Mouse (Mus musculus) CD4-positive naive resting alpha-beta T cell, adult 57 days (primary cell): Measurements from ENCODE around the gene Aqp5. TPM values are rescaled to one million over a fixed set of nuclear protein-coding genes. Genes with fewer than 3 reads are reported as not detected.

Source experiments
- total RNA-seq: library from RNA; stranded (reverse); gene quantifications from one replicate; pipeline ENCODE4 v1.2.4, GENCODE M21; 2023

Aqp5 gene
- not detected for total RNA-seq

DNA sequence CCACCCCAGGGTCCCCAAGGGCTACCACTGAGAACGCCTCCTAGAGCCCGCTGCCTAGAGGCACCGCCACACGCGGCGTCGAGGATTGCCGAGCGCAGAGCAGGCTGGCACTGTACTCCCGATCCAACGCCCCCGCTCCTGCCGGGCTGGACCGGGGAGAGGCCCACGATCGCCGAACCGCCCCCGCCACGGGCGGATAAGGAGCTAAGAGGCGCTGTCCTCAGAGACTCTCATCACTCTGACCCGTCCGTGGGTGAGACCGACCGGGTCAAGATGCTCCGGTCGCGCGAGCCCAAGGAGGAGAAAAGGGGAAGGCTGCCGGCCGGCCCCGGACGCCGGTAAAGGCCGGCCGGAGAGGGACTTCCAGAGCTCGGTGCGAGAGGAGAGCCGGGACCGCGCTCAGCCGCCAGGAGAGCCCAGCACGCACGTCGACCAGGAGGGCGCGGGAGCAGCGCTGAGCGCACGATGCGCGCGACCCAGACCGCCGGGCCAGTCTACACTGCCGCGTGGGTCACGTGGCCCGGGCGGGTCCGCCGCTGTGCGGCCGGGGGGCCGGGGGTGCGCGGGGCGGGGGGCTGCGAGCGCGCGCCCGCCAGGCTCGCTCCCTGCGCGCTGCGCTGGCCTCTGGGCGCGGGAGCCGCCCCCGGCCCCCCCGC is at the start of gene Aqp5:
TSS of gene Aqp5 (plus strand) at position 354 of the 656 bp plus-strand sequence.

GRCm38 (mm10) chr15:99578802-99579485 is 11.6 kb upstream of the Aqp5 start, which contains the start of gene Aqp2:
Gene Aqp2, plus strand, starts transcription at chr15:99579055.

GRCm38 (mm10) chr15:99600986-99601822 is 10.6 kb downstream of the Aqp5 start, which contains the start of gene Aqp6:
Gene Aqp6, plus strand, starts transcription at chr15:99601400.

Other genes starting within 250 kb of the Aqp5 start
- 50.0 TPM for gene Fmnl3, start 220.3 kb upstream of the Aqp5 start, total RNA-seq
- 425 TPM for gene Tmbim6, start 197.9 kb upstream of the Aqp5 start, total RNA-seq
- 45.3 TPM for gene Nckap5l, start 133.0 kb upstream of the Aqp5 start, total RNA-seq
- gene Bcdin3d, start 116.1 kb upstream of the Aqp5 start, total RNA-seq = 7.4 TPM
- not detected for gene Faim2, start 62.6 kb upstream of the Aqp5 start, total RNA-seq
- not detected for gene Aqp2, start 11.7 kb upstream of the Aqp5 start, total RNA-seq
- not detected for gene Aqp6, start 10.6 kb downstream of the Aqp5 start, total RNA-seq
- gene Racgap1, start 60.9 kb downstream of the Aqp5 start, total RNA-seq = 5.6 TPM
- gene Asic1, start 79.6 kb downstream of the Aqp5 start, total RNA-seq = not detected
- 64.4 TPM for gene Smarcd1, start 111.3 kb downstream of the Aqp5 start, total RNA-seq
- gene Gm17349, start 114.7 kb downstream of the Aqp5 start, total RNA-seq = 2.7 TPM
- 1.1 TPM for gene Gpd1, start 126.7 kb downstream of the Aqp5 start, total RNA-seq
- gene Cox14, start 134.8 kb downstream of the Aqp5 start, total RNA-seq = 52.7 TPM
- gene Cers5, start 182.1 kb downstream of the Aqp5 start, total RNA-seq = 61.0 TPM